Mouse (Mus musculus) erythroblast, adult 5-6 weeks (primary cell): ENCODE data around the gene Zbtb20. TPM values are rescaled to one million over a fixed set of nuclear protein-coding genes. Genes with fewer than 3 reads are reported as not detected.

ENCODE experiments used
- ATAC-seq: replicated peaks from 2 replicates; pipeline ENCODE4 v1.8.0; 2016; ENCODE audit warnings: moderate number of reproducible peaks, mild to moderate bottlenecking, moderate TSS enrichment, inconsistent platforms; ENCODE audit not compliant: poor library complexity, low FRiP score, severe bottlenecking
- total RNA-seq, 2 experiments: library from RNA; stranded (forward) in 1 of 2; stranded (reverse) in 1 of 2; fragments of 150-400 nt in 1 of 2; fragments of 200-764, 138-1000 nt in 1 of 2; gene quantifications; 2 replicates each; pipeline versions ENCODE4 v1.2.3 to v1.2.4; 2015 to 2017; ENCODE audit warnings: low replicate concordance in 2 of 2

Gene Zbtb20
- total RNA-seq, 2 experiments from 2014 or later = 2.5 to 3.3 TPM

- no peak for ATAC-seq
These were observed 646.8 kb downstream of the Zbtb20 start for GRCm38 (mm10) chr16:43522482-43522881.

DNA sequence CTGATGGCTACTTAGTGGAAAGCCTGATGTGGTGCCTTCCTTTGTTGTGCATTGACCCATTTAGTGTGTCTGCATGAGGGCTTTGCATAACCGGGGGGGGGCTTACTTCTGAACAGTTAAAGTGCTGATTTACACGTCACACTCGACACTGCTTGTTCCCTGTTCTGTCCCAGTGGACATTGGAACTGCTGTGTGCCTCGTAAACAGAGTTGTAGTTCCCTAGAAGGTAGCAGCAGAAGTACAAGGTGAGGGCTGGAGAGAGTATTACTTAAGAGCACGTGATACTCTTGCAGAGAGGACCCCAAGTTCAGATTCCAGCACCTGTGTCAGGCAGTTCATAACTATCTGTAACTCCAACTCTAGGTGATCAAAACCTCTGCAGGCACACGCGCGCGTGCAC, 648.5 kb downstream of the Zbtb20 start:
- no peak for ATAC-seq

GRCm38 (mm10) chr16:43525624-43526023, 649.9 kb downstream of the Zbtb20 start:
- ATAC-seq = no peak

GRCm38 (mm10) chr16:43528300-43528699, 652.6 kb downstream of the Zbtb20 start:
- no peak for ATAC-seq

DNA sequence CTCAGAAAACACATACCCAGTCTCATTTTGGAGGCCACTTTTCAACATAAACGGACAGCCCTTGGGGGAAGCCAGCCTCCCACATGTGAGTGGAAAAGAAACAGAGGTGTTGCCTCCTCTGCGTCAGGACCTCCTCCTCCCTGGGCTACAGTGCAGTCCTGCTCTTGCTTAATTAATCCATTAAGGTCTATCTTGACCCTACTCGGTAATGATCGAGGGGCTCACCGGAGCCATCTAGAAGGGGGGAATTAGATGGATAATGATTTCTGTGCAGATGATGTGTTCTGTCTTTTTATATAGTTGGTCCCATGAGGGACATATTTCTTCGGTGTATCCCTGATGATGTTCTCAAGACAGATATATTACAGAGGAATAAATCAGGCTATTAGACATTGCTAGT, 655.6 kb downstream of the Zbtb20 start:
- no peak for ATAC-seq

DNA sequence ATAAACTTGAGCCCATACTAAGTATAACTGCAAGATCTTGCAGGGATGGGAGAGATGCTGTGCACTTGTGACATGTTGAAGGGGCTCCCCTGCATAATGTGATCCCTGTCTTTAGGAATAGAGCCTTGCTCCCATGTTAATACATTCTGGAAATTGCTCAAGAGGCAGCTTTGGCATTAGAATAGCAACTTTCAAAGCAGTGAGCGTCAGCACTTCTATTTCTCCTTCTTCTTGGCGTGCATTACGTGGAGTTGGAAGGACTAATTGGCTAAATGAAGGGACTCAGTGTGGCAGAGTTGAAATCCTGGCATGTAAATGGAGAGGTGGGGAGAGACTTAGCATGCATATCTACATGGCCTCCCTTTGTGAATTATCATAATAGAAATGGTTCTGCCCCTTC, 658.4 kb downstream of the Zbtb20 start:
- ATAC-seq = no peak

DNA sequence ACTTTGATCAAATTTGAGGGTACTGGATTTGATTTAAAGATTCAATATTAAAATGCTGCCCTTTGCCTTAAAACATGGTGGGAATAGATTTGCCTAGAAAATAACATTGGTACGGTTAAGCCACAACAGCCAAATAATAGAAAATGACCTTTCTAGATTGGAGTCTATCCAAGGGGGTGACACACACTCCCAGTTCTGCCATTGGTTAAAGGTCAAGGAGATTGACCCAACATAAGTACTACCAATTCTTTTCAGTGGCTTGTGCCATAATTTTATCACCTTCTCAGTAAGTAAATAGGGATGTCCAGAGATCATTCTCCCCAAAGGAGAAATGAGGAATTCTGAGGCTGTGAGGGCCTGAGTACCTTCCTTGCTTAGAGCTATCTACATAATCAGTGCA, 660.2 kb downstream of the Zbtb20 start:
- no peak for ATAC-seq

GRCm38 (mm10) chr16:43537163-43537562, 661.5 kb downstream of the Zbtb20 start:
- no peak for ATAC-seq

- no peak for ATAC-seq
These were observed 664.0 kb downstream of the Zbtb20 start for GRCm38 (mm10) chr16:43539659-43540096.

DNA sequence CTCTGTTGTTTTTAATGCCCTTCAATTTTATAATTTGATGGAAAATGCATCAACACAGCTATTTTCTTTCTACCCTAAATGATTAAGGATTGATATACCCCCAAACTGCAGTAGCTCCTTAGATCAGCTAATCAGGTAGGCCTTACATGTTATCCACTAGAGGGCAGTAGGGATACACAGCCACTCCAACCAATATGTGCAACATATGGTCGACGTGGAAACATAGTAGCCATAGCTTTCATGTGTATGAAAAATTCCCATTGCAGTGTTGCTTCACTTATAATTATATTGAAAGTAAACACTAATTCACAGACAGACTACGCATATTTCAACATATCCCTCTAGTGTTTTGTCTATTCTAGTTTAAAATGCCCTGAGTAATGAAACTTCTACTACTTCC, 664.4 kb downstream of the Zbtb20 start:
- no peak for ATAC-seq

DNA sequence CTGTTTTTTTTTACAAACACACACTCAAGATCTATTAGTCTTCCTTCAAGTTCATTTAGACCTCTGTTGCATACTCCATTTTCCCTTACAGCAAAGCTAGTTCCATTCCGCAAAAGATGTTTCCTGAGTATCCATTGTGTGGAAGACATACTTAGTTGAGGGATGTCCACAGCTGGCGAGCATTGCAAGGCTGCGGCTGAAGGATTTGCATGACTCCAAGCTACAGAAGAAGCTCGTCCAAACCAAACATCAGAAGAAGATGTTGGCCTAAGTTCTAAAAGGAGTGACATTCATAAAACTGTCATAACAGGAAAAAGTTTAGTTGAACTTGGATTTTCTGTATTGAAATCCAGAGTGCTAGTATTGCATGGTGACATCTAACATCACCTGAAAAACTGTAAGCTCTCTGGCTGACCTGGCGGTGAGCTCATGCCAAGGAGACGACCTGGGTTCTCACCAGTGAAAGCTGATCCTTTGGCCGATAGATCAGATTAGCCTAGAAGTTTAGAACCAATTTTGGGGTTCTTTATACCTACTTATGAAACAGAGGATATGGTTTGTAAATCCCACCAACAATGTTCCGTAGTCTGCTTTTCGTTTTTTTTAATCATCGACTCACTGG, 665.0 kb downstream of the Zbtb20 start:
- no peak for ATAC-seq

DNA sequence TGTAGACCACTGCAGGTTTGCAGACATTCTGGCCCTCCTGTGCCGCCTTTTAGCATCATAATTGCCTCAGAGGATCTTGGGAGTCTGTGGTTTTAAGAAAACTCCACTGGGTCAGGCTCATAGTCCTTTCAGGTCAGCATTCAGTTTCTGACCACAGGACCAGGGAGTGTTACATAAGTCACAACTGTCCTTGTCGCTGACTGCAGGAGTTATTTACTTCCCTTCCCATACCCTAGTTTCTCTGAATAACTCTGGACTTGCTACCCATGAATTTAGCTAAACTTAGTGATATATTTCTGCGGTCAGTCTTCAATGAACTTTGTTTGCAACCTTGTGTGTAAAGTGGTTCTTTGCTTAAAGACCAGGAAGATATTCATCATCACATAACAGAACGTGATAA, 669.6 kb downstream of the Zbtb20 start:
- ATAC-seq = no peak

- no peak for ATAC-seq
These were observed 671.9 kb downstream of the Zbtb20 start for GRCm38 (mm10) chr16:43547323-43548180.

- ATAC-seq = no peak
These were observed 673.1 kb downstream of the Zbtb20 start for GRCm38 (mm10) chr16:43548774-43549173.

- ATAC-seq = no peak
These were observed 673.9 kb downstream of the Zbtb20 start for GRCm38 (mm10) chr16:43549425-43550089.

DNA sequence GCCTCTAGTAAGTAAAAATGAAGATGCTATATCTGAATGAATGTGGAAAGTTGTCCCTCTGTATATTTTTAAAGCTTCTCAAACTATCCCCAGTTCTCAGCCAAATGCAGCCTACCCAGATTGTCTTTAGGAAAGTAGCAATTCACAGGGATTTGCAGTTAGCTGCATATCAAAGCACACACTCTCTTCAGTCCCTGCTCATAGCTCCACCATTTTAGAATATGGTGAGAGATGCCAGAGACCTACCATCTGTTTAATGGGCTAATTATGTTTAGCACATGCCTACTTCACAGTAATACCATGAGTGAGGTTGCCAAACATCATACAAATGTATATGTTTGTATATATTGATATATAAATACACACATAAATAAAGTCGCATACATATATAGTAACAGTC, 676.8 kb downstream of the Zbtb20 start:
- ATAC-seq = no peak

GRCm38 (mm10) chr16:43557385-43557784, 681.7 kb downstream of the Zbtb20 start:
- ATAC-seq = no peak

DNA sequence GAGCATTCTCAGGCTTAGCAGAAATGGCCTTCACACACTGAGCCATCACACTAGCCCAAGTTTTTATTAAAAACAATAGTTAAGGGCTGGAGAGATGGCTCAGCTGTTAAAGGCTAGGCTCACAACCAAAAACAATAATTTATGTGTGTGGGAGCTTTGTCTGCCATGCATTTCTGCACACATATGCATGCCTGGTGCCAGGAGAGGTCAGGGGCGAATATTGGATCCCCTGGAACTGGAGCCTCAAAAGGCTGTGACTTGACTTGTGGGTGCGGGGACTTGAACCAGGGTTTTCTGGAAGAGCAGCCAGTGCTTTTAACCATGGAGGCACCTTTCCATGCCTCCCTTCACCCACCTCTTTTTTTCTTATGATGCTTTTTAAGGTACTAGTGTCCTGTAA, 685.6 kb downstream of the Zbtb20 start:
- ATAC-seq = no peak

GRCm38 (mm10) chr16:43561956-43562355, 686.3 kb downstream of the Zbtb20 start:
- ATAC-seq = no peak

- no peak for ATAC-seq
These were observed 690.2 kb downstream of the Zbtb20 start for GRCm38 (mm10) chr16:43565872-43566271.

GRCm38 (mm10) chr16:43566511-43566910, 690.8 kb downstream of the Zbtb20 start:
- ATAC-seq = no peak
